ENCODE assay signal across 45 mouse cellular contexts in the genomic region with DNA sequence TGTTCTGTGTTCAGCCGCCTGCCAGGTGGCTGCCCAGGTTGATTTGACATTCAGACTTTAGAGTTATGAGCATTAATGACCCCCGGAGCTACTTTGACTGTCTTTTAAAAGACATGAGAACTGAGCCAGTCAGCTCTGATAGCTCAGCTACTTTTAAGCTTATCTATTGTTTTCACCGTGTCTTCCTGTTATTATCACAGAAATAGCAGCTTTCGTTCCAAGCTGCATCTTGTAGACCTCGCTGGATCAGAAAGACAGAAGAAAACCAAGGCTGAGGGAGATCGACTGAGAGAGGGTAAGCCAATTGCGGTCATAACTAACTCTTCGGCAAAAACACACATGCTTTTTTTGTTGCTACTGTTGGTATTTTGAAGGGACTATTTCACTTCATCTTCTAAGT. TPM values are rescaled to one million over a fixed set of nuclear protein-coding genes. Genes with fewer than 3 reads are reported as not detected.
"Had no signal": no experiment of that assay in that cellular context is flagged by ENCODE, and none has a peak within 500 bp of the region (broad histone marks: within the 10 kb centered on the region; RNA-seq: fewer than 3 reads in every experiment).

No protein-coding gene starts in this region.

- H3K4me3 ChIP-seq: left cerebral cortex, adult 2 months; limb, embryonic 10.5 days; limb, embryonic 12.5 days; limb, embryonic 13.5 days; limb, embryonic 15.5 days; liver, embryonic 12.5 days; liver, embryonic 13.5 days; liver, embryonic 15.5 days; lung, embryonic 15.5 days; megakaryocyte, embryonic 14.5 days; midbrain, embryonic 10.5 days; midbrain, embryonic 12.5 days; midbrain, embryonic 13.5 days; midbrain, embryonic 15.5 days; myocyte; neural tube, embryonic 12.5 days had no signal

- H3K27ac ChIP-seq: left cerebral cortex, adult 2 months; limb, embryonic 10.5 days; limb, embryonic 12.5 days; limb, embryonic 13.5 days; limb, embryonic 15.5 days; liver, embryonic 12.5 days; liver, embryonic 13.5 days; liver, embryonic 14.5 days; liver, embryonic 15.5 days; lung, embryonic 15.5 days; macrophage; midbrain, embryonic 10.5 days; midbrain, embryonic 12.5 days; midbrain, embryonic 13.5 days; midbrain, embryonic 15.5 days; neural tube, embryonic 12.5 days had no signal

- H3K9me3 ChIP-seq: limb, embryonic 10.5 days; limb, embryonic 12.5 days; limb, embryonic 13.5 days; limb, embryonic 15.5 days; liver, embryonic 12.5 days; liver, embryonic 13.5 days; liver, embryonic 15.5 days; lung, embryonic 15.5 days; megakaryocyte, embryonic 14.5 days; midbrain, embryonic 10.5 days; midbrain, embryonic 12.5 days; midbrain, embryonic 13.5 days; midbrain, embryonic 15.5 days; neural tube, embryonic 12.5 days had no signal

- H3K4me1 ChIP-seq: limb, embryonic 10.5 days; limb, embryonic 12.5 days; limb, embryonic 13.5 days; limb, embryonic 15.5 days; liver, embryonic 12.5 days; liver, embryonic 13.5 days; liver, embryonic 15.5 days; lung, embryonic 15.5 days; megakaryocyte, embryonic 14.5 days; midbrain, embryonic 10.5 days; midbrain, embryonic 12.5 days; midbrain, embryonic 13.5 days; midbrain, embryonic 15.5 days; neural tube, embryonic 12.5 days had no signal

- ATAC-seq: liver, embryonic 12.5 days; liver, postnatal 0 days; lung, postnatal 0 days; midbrain, embryonic 13.5 days; midbrain, embryonic 15.5 days; midbrain, embryonic 16.5 days had no signal

- H3K36me3 ChIP-seq: midbrain, embryonic 15.5 days; neural tube, embryonic 12.5 days had no signal

- H3K9ac ChIP-seq: limb, embryonic 12.5 days; limb, embryonic 13.5 days; limb, embryonic 15.5 days; liver, embryonic 12.5 days; liver, embryonic 13.5 days; liver, embryonic 14.5 days; liver, embryonic 15.5 days; liver, postnatal 0 days; lung, embryonic 14.5 days; lung, embryonic 15.5 days; midbrain, embryonic 12.5 days; midbrain, embryonic 13.5 days; midbrain, embryonic 15.5 days; neural tube, embryonic 12.5 days had no signal

- DNase-seq: left cerebral cortex, postnatal 4 days; liver; liver, embryonic 13.5 days; liver, postnatal 0 days; lung, adult 18-20 months; lung, embryonic 14.5 days; lung, postnatal 14 days; lung, postnatal 36 days; lung, postnatal 4 days; midbrain, embryonic 14.5 days had no signal

- H3K27me3 ChIP-seq: limb, embryonic 13.5 days; limb, embryonic 15.5 days; liver, embryonic 12.5 days; liver, embryonic 13.5 days; liver, embryonic 15.5 days; lung, embryonic 15.5 days; midbrain, embryonic 12.5 days; midbrain, embryonic 15.5 days; neural tube, embryonic 12.5 days had no signal

RNA-seq across cellular contexts. Expression of a gene that starts 33.2 kb away (rescaled TPM):
- total RNA-seq: left cerebral cortex, postnatal 4 days; liver, adult 2 months; megakaryocyte, adult 5-6 weeks; midbrain, postnatal 0 days; monocyte, adult 5-6 weeks had no signal
- polyA plus RNA-seq: limb, embryonic 10.5 days; limb, embryonic 11.5 days; limb, embryonic 12.5 days; limb, embryonic 13.5 days; limb, embryonic 14.5 days; limb, embryonic 15.5 days; liver, adult 2 months; liver, embryonic 11.5 days; liver, embryonic 12.5 days; liver, embryonic 13.5 days; liver, embryonic 14.5 days; liver, embryonic 15.5 days; liver, embryonic 16.5 days; liver, postnatal 0 days; lung, embryonic 14.5 days; lung, embryonic 15.5 days; lung, embryonic 16.5 days; lung, postnatal 0 days; macrophage; midbrain, embryonic 10.5 days; midbrain, embryonic 11.5 days; midbrain, embryonic 12.5 days; midbrain, embryonic 14.5 days; midbrain, embryonic 15.5 days; midbrain, embryonic 16.5 days; myocyte; neural tube, embryonic 11.5 days; neural tube, embryonic 12.5 days had no signal

RNA-seq across cellular contexts. Expression of a gene that starts 43.8 kb away (rescaled TPM):
- total RNA-seq: left cerebral cortex, adult 18-20 months; left cerebral cortex, adult 2 months; left cerebral cortex, adult 8-10 months; left cerebral cortex, postnatal 14 days; left cerebral cortex, postnatal 25 days; left cerebral cortex, postnatal 36 days; left cerebral cortex, postnatal 4 days; megakaryocyte, adult 5-6 weeks; monocyte, adult 5-6 weeks had no signal
- polyA plus RNA-seq: limb, embryonic 10.5 days; limb, embryonic 11.5 days; limb, embryonic 12.5 days; limb, embryonic 13.5 days; liver, embryonic 11.5 days; lung, embryonic 14.5 days; lung, embryonic 15.5 days; lung, embryonic 16.5 days; lung, postnatal 0 days; macrophage; midbrain, embryonic 10.5 days; midbrain, embryonic 11.5 days; midbrain, embryonic 12.5 days; midbrain, embryonic 13.5 days; midbrain, embryonic 14.5 days; midbrain, embryonic 15.5 days; midbrain, embryonic 16.5 days; midbrain, postnatal 0 days; myocyte; neural tube, embryonic 11.5 days; neural tube, embryonic 12.5 days had no signal
